ENCODE assay signal across 8 mouse cellular contexts in genomic region chr3:134188979-134189946, GRCm38 (mm10). TPM values are rescaled to one million over a fixed set of nuclear protein-coding genes. Genes with fewer than 3 reads are reported as not detected.
DNase-seq lines count a peak whose midpoint lies in the region; ATAC-seq and TF ChIP-seq lines count a peak whose summit lies in the region.

No protein-coding gene starts in this region.

- H3K9me3 ChIP-seq in kidney, embryonic 15.5 days (replicated peaks) = no peaks in the 10 kb centered on the region
- no peaks in the 10 kb centered on the region for H3K9me3 ChIP-seq in embryonic facial prominence, embryonic 13.5 days
- no peaks in the 10 kb centered on the region for H3K9me3 ChIP-seq in hindbrain, embryonic 15.5 days
- H3K9me3 ChIP-seq in neural tube, embryonic 12.5 days = no peaks in the 10 kb centered on the region

- TF ChIP-seq CTCF in kidney, adult 2 months (conservative IDR thresholded peaks at IDR 0.05; ENCODE audit: insufficient read depth, insufficient read length, low read depth, low read length) = no peak

- no peaks in the 10 kb centered on the region for H3K27me3 ChIP-seq in kidney, embryonic 15.5 days
- no peaks in the 10 kb centered on the region for H3K27me3 ChIP-seq in kidney, adult 2 months (replicated peaks; ENCODE audit: control insufficient read depth, insufficient read depth, low read length)
- no peaks in the 10 kb centered on the region for H3K27me3 ChIP-seq in embryonic facial prominence, embryonic 13.5 days
- no peaks in the 10 kb centered on the region for H3K27me3 ChIP-seq in hindbrain, embryonic 15.5 days
- H3K27me3 ChIP-seq in neural tube, embryonic 12.5 days (replicated peaks) = no peaks in the 10 kb centered on the region

- peak overlapping the region; percentile 47; the same call in 1 of the 2 replicates for H3K4me2 ChIP-seq in kidney, embryonic 15.5 days
- peak overlapping the region; percentile 37; the same call in 1 of the 2 replicates for H3K4me2 ChIP-seq in embryonic facial prominence, embryonic 13.5 days
- peak overlapping the region; percentile 51 for H3K4me2 ChIP-seq in hindbrain, embryonic 15.5 days
- peak overlapping the region; percentile 49 for H3K4me2 ChIP-seq in neural tube, embryonic 12.5 days (replicated peaks)

- 79% methylated on average over 12 of the region's 12 CpGs for WGBS in kidney, embryonic 15.5 days
- WGBS in kidney, adult 2 months = 81% methylated on average over 12 of the region's 12 CpGs
- WGBS in embryonic facial prominence, embryonic 13.5 days = 72% methylated on average over 12 of the region's 12 CpGs
- 43% methylated on average over 12 of the region's 12 CpGs for WGBS in hindbrain, embryonic 15.5 days
- WGBS in neural tube, embryonic 12.5 days = 57% methylated on average over 12 of the region's 12 CpGs

- no peak overlapping the region for H3K9ac ChIP-seq in kidney, embryonic 15.5 days
- H3K9ac ChIP-seq in embryonic facial prominence, embryonic 13.5 days = no peak overlapping the region
- H3K9ac ChIP-seq in hindbrain, embryonic 15.5 days = 0 out of 2 replicates have a peak overlapping the region, but pooled peaks have one; percentile 10
- H3K9ac ChIP-seq in neural tube, embryonic 12.5 days = no peak overlapping the region

- no peak for TF ChIP-seq POLR2A in kidney, adult 2 months (IDR thresholded peaks at IDR 0.05; ENCODE audit: low read depth, low read length)

- DNase-seq in kidney, adult 2 months = no peak
- DNase-seq in urinary bladder, adult 2 months (ENCODE audit: low spot score) = no peak
- DNase-seq in frontal cortex, adult 2 months (ENCODE audit: extremely low spot score in 1 of 2, low spot score in 1 of 2) = no peak
- DNase-seq in adrenal gland, postnatal 14 days = no peak

- no peak overlapping the region for H3K4me3 ChIP-seq in kidney, embryonic 15.5 days (replicated peaks)
- no peak overlapping the region for H3K4me3 ChIP-seq in kidney, adult 2 months (ENCODE audit: insufficient read depth, low read depth, low read length)
- H3K4me3 ChIP-seq in embryonic facial prominence, embryonic 13.5 days = no peak overlapping the region
- peak overlapping the region; percentile 23 for H3K4me3 ChIP-seq in hindbrain, embryonic 15.5 days
- no peak overlapping the region for H3K4me3 ChIP-seq in neural tube, embryonic 12.5 days

- no peak for ATAC-seq in kidney, embryonic 15.5 days (replicated peaks; ENCODE audit: low FRiP score)
- no peak for ATAC-seq in embryonic facial prominence, embryonic 13.5 days (ENCODE audit: insufficient number of reproducible peaks, insufficient read depth, low FRiP score, low TSS enrichment, low read depth)
- peak; percentile 45; the same call in 1 of the 2 replicates for ATAC-seq in hindbrain, embryonic 15.5 days (ENCODE audit: low FRiP score, low read depth)
- ATAC-seq in neural tube, embryonic 12.5 days (ENCODE audit: low FRiP score, low read depth) = peak; percentile 48; the same call in 1 of the 2 replicates

- H3K27ac ChIP-seq in kidney, embryonic 15.5 days = no peak overlapping the region
- no peak overlapping the region for H3K27ac ChIP-seq in kidney, adult 2 months (ENCODE audit: insufficient read depth, low read depth, low read length)
- H3K27ac ChIP-seq in embryonic facial prominence, embryonic 13.5 days = no peak overlapping the region
- H3K27ac ChIP-seq in hindbrain, embryonic 15.5 days (replicated peaks) = no peak overlapping the region
- H3K27ac ChIP-seq in neural tube, embryonic 12.5 days = no peak overlapping the region

- H3K36me3 ChIP-seq in kidney, embryonic 15.5 days = no peaks in the 10 kb centered on the region
- no peaks in the 10 kb centered on the region for H3K36me3 ChIP-seq in kidney, adult 2 months (ENCODE audit: control insufficient read depth, insufficient read depth, low read length)
- no peaks in the 10 kb centered on the region for H3K36me3 ChIP-seq in embryonic facial prominence, embryonic 13.5 days
- no peaks in the 10 kb centered on the region for H3K36me3 ChIP-seq in hindbrain, embryonic 15.5 days
- no peaks in the 10 kb centered on the region for H3K36me3 ChIP-seq in neural tube, embryonic 12.5 days

- H3K4me1 ChIP-seq in kidney, embryonic 15.5 days = no peaks in the 10 kb centered on the region
- H3K4me1 ChIP-seq in kidney, adult 2 months (ENCODE audit: control insufficient read depth, insufficient read depth, low read length) = no peaks in the 10 kb centered on the region
- H3K4me1 ChIP-seq in embryonic facial prominence, embryonic 13.5 days = peaks cover 8% of the 10 kb centered on the region
- no peaks in the 10 kb centered on the region; the same call in 1 of the 2 replicates for H3K4me1 ChIP-seq in hindbrain, embryonic 15.5 days (replicated peaks)
- no peaks in the 10 kb centered on the region for H3K4me1 ChIP-seq in neural tube, embryonic 12.5 days

RNA-seq across cellular contexts. Expression of gene Cxxc4, which starts 47.0 kb away (rescaled TPM):
- 5.5 and 6.5 TPM in 2 replicates for polyA plus RNA-seq in kidney, embryonic 15.5 days (2015; fragmentation: Nextera tagmentation; extraction: Ambion mirVana)
- 0.15 and 0.25 TPM in 2 replicates for polyA plus RNA-seq in kidney, adult 2 months (2012; rRNA removed)
- polyA plus RNA-seq in embryonic facial prominence, embryonic 13.5 days (2015; fragmentation: Nextera tagmentation; extraction: Ambion mirVana) = 6.0 and 6.5 TPM in 2 replicates
- 26.5 and 27.5 TPM in 2 replicates for polyA plus RNA-seq in hindbrain, embryonic 15.5 days (2015; fragmentation: Nextera tagmentation; extraction: Ambion mirVana)
- 22.9 and 24.4 TPM in 2 replicates for polyA plus RNA-seq in neural tube, embryonic 12.5 days (2016; fragmentation: Nextera tagmentation; extraction: Ambion mirVana)
- 0.25 and 0.27 TPM in 2 replicates for polyA plus RNA-seq in urinary bladder, adult 2 months (2012; rRNA removed)
- 14.7 and 14.8 TPM in 2 replicates for polyA plus RNA-seq in frontal cortex, adult 2 months (2012; rRNA removed)
- total RNA-seq in adrenal gland, postnatal 14 days (2021) = 5.8 and 8.0 TPM in 2 replicates

Comparison
In these comparisons a context has a peak if more than half of its experiments do, and no peak if none do; other contexts are left out.
1. ATAC-seq: peak in hindbrain, embryonic 15.5 days (single experiment) and neural tube, embryonic 12.5 days (single experiment); none in kidney, embryonic 15.5 days (single experiment) and embryonic facial prominence, embryonic 13.5 days (single experiment).
2. Peak in every context shown above with its lines, with median percentiles within 50 percentile points of each other: H3K4me2 ChIP-seq.